Mouse (Mus musculus) cerebellum, adult (tissue): ENCODE measurements at regions not wholly inside any gene's neighbourhood (a gene's known extent, or its start where the extent isn't known, plus 50 kb on each side); places are given as distances from the start of the nearest gene placed in this dataset.

ENCODE experiments used
- ATAC-seq: cut with Nextera tagmentation; 2 replicates; pipeline ENCODE4 v1.9.2; 2017; ENCODE audit warnings: mild to moderate bottlenecking, moderate library complexity, mixed read lengths; ENCODE audit not compliant: insufficient number of reproducible peaks, low FRiP score, low TSS enrichment

- no peak for ATAC-seq
Observed at GRCm38 (mm10) chr3:118491101-118491500, 70.8 kb upstream of the Dpyd start.

GRCm38 (mm10) chr3:118491871-118492270, 70.1 kb upstream of the Dpyd start:
- no peak for ATAC-seq

- ATAC-seq: no peak
Observed at GRCm38 (mm10) chr3:118494611-118495010, 67.3 kb upstream of the Dpyd start.

GRCm38 (mm10) chr3:118500234-118500633, 61.7 kb upstream of the Dpyd start:
- no peak for ATAC-seq

GRCm38 (mm10) chr3:118507582-118508237, 54.2 kb upstream of the Dpyd start:
- ATAC-seq: no peak

GRCm38 (mm10) chr3:118510837-118511236, 51.1 kb upstream of the Dpyd start:
- no peak for ATAC-seq

GRCm38 (mm10) chr3:118511969-118512368, 50.0 kb upstream of the Dpyd start:
- 0 out of 2 replicates have a peak, but pooled peaks have one; percentile 43 for ATAC-seq
